Comparison of ENCODE assay signal across 8 mouse cellular contexts in genomic region chr11:101562391-101562790, GRCm38 (mm10). TPM values are rescaled to one million over a fixed set of nuclear protein-coding genes. Genes with fewer than 3 reads are reported as not detected.
DNase-seq lines count a peak whose midpoint lies in the region; ATAC-seq and TF ChIP-seq lines count a peak whose summit lies in the region.

No protein-coding gene starts in this region.

- ATAC-seq in kidney, embryonic 15.5 days (replicated peaks; ENCODE audit: low FRiP score): no peak
- ATAC-seq in limb, embryonic 11.5 days (ENCODE audit: insufficient number of reproducible peaks, low FRiP score, low TSS enrichment, low read depth): no peak

- H3K9me3 ChIP-seq in kidney, embryonic 15.5 days (replicated peaks): no peaks in the 10 kb centered on the region
- H3K9me3 ChIP-seq in limb, embryonic 11.5 days (ENCODE audit: control insufficient read depth, low read length): no peaks in the 10 kb centered on the region

- no peak overlapping the region for H3K9ac ChIP-seq in kidney, embryonic 15.5 days
- H3K9ac ChIP-seq in limb, embryonic 11.5 days (ENCODE audit: low read length): no peak overlapping the region

- no peaks in the 10 kb centered on the region for H3K27me3 ChIP-seq in kidney, adult 2 months (replicated peaks; ENCODE audit: control insufficient read depth, insufficient read depth, low read length)
- H3K27me3 ChIP-seq in kidney, embryonic 15.5 days: no peaks in the 10 kb centered on the region
- H3K27me3 ChIP-seq in limb, embryonic 11.5 days (ENCODE audit: control insufficient read depth, insufficient read depth, low read length): no peaks in the 10 kb centered on the region

- DNase-seq in kidney, adult 2 months: peak; percentile 72
- DNase-seq in ES-CJ7 (ENCODE audit: low read depth, low spot score): peak; percentile 92
- peak; percentile 71 for DNase-seq in brain, adult 2 months (ENCODE audit: low read depth, low spot score)
- peak; percentile 40 for DNase-seq in gastrocnemius, postnatal 14 days
- peak; percentile 64 for DNase-seq in limb, embryonic 11.5 days (ENCODE audit: low spot score)
- peak; percentile 43 for DNase-seq in retina, postnatal 7 days (ENCODE audit: low read depth, low spot score)
- DNase-seq in yolk sac, embryonic 10.5 days (ENCODE audit: low spot score): no peak

- intact Hi-C loops in gastrocnemius, postnatal 14 days (cut with DNase I; ENCODE audit: low total_unique reads): no loop called here

- H3K4me2 ChIP-seq in kidney, embryonic 15.5 days: no peak overlapping the region
- no peak overlapping the region for H3K4me2 ChIP-seq in limb, embryonic 11.5 days (ENCODE audit: low read depth, severe bottlenecking)

- no peak overlapping the region for H3K27ac ChIP-seq in kidney, adult 2 months (ENCODE audit: insufficient read depth, low read depth, low read length)
- no peak overlapping the region for H3K27ac ChIP-seq in kidney, embryonic 15.5 days
- no peak overlapping the region for H3K27ac ChIP-seq in limb, embryonic 11.5 days (replicated peaks; ENCODE audit: low read depth, low read length)

- H3K36me3 ChIP-seq in kidney, adult 2 months (ENCODE audit: control insufficient read depth, insufficient read depth, low read length): peaks cover 25% of the 10 kb centered on the region
- H3K36me3 ChIP-seq in kidney, embryonic 15.5 days: peaks cover 93% of the 10 kb centered on the region
- H3K36me3 ChIP-seq in limb, embryonic 11.5 days (ENCODE audit: control insufficient read depth, insufficient read depth, low read length): peaks cover 15% of the 10 kb centered on the region; the same call in 1 of the 2 replicates

- no peak for TF ChIP-seq POLR2A in kidney, adult 2 months (IDR thresholded peaks at IDR 0.05; ENCODE audit: low read depth, low read length)

- TF ChIP-seq CTCF in kidney, adult 2 months (conservative IDR thresholded peaks at IDR 0.05; ENCODE audit: insufficient read depth, insufficient read length, low read depth, low read length): peak; percentile 80

- WGBS in kidney, adult 2 months: 28% methylated on average over 5 of the region's 5 CpGs
- WGBS in kidney, embryonic 15.5 days: 39% methylated on average over 5 of the region's 5 CpGs
- 53% methylated on average over 5 of the region's 5 CpGs for WGBS in limb, embryonic 11.5 days

- H3K4me3 ChIP-seq in kidney, adult 2 months (ENCODE audit: insufficient read depth, low read depth, low read length): no peak overlapping the region
- H3K4me3 ChIP-seq in kidney, embryonic 15.5 days (replicated peaks): no peak overlapping the region
- H3K4me3 ChIP-seq in limb, embryonic 11.5 days (ENCODE audit: low read depth, low read length): no peak overlapping the region

- H3K4me1 ChIP-seq in kidney, adult 2 months (ENCODE audit: control insufficient read depth, insufficient read depth, low read length): no peaks in the 10 kb centered on the region; the same call in 1 of the 2 replicates
- H3K4me1 ChIP-seq in kidney, embryonic 15.5 days: no peaks in the 10 kb centered on the region
- no peaks in the 10 kb centered on the region for H3K4me1 ChIP-seq in limb, embryonic 11.5 days (ENCODE audit: control insufficient read depth, insufficient read depth, low read length)

RNA-seq across cellular contexts. Expression of gene Nbr1, which starts 10.4 kb away (rescaled TPM):
- polyA plus RNA-seq in kidney, adult 2 months (2012; rRNA removed): 107 and 134 TPM in 2 replicates
- polyA plus RNA-seq in kidney, embryonic 15.5 days (2015; fragmentation: Nextera tagmentation; extraction: Ambion mirVana): 74.8 and 76.4 TPM in 2 replicates
- total RNA-seq in gastrocnemius, postnatal 14 days (2021): 10 to 100 TPM; 66.3 to 69.0 TPM
- 64.1 and 69.6 TPM in 2 replicates for polyA plus RNA-seq in limb, embryonic 11.5 days (2014; fragmentation: Nextera tagmentation; extraction: Ambion mirVana)

RNA-seq across cellular contexts. Expression of gene Brca1, which starts 10.6 kb away (rescaled TPM):
- polyA plus RNA-seq in kidney, adult 2 months (2012; rRNA removed): 0.12 and 0.16 TPM in 2 replicates
- polyA plus RNA-seq in kidney, embryonic 15.5 days (2015; fragmentation: Nextera tagmentation; extraction: Ambion mirVana): 12.9 and 14.4 TPM in 2 replicates
- under 1 TPM; 0.89 to 0.92 TPM for total RNA-seq in gastrocnemius, postnatal 14 days (2021)
- polyA plus RNA-seq in limb, embryonic 11.5 days (2014; fragmentation: Nextera tagmentation; extraction: Ambion mirVana): 23.2 and 23.3 TPM in 2 replicates

RNA-seq across cellular contexts. Expression of gene Tmem106a, which starts 19.7 kb away (rescaled TPM):
- 392 and 429 TPM in 2 replicates for polyA plus RNA-seq in kidney, adult 2 months (2012; rRNA removed)
- 5.5 and 5.8 TPM in 2 replicates for polyA plus RNA-seq in kidney, embryonic 15.5 days (2015; fragmentation: Nextera tagmentation; extraction: Ambion mirVana)
- total RNA-seq in gastrocnemius, postnatal 14 days (2021): 1 to 10 TPM; 2.3 to 3.1 TPM
- 0.67 and 1.3 TPM in 2 replicates for polyA plus RNA-seq in limb, embryonic 11.5 days (2014; fragmentation: Nextera tagmentation; extraction: Ambion mirVana)

RNA-seq across cellular contexts. Expression of gene Gm11634, which starts 36.7 kb away (rescaled TPM):
- not detected in 2 replicates for polyA plus RNA-seq in kidney, adult 2 months (2012; rRNA removed)
- polyA plus RNA-seq in kidney, embryonic 15.5 days (2015; fragmentation: Nextera tagmentation; extraction: Ambion mirVana): not detected in 2 replicates
- not detected for total RNA-seq in gastrocnemius, postnatal 14 days (2021)
- polyA plus RNA-seq in limb, embryonic 11.5 days (2014; fragmentation: Nextera tagmentation; extraction: Ambion mirVana): not detected in 2 replicates

Comparison
In these comparisons a context has a peak if more than half of its experiments do, and no peak if none do; other contexts are left out.
1. RNA of gene Brca1, which starts 10.6 kb away (polyA plus RNA-seq): 23.2 to 23.3 TPM in limb, embryonic 11.5 days and 12.9 to 14.4 TPM in kidney, embryonic 15.5 days; 0.12 to 0.16 TPM in kidney, adult 2 months; every median in the first group is over 10 times any median in the second.
2. RNA of gene Tmem106a, which starts 19.7 kb away (polyA plus RNA-seq): 392 to 429 TPM in kidney, adult 2 months; 5.5 to 5.8 TPM in kidney, embryonic 15.5 days and 0.67 to 1.3 TPM in limb, embryonic 11.5 days; every median in the first group is over 10 times any median in the second.